Mouse (Mus musculus): ENCODE data around the gene Car3.

- TF ChIP-seq CTCF (IDR thresholded peaks at IDR 0.05; ENCODE audit: low read depth, low read length) (no peak), POLR2A (IDR thresholded peaks at IDR 0.05; ENCODE audit: insufficient read depth, low read length) (no peak)
Observed at GRCm38 (mm10) chr3:14889716-14890409, 26.6 kb downstream of the Car3 start.

All from ES-Bruce4 (cell line).